Mouse (Mus musculus): ENCODE measurements around the gene Kat5.

The Kat5 gene

DNA sequence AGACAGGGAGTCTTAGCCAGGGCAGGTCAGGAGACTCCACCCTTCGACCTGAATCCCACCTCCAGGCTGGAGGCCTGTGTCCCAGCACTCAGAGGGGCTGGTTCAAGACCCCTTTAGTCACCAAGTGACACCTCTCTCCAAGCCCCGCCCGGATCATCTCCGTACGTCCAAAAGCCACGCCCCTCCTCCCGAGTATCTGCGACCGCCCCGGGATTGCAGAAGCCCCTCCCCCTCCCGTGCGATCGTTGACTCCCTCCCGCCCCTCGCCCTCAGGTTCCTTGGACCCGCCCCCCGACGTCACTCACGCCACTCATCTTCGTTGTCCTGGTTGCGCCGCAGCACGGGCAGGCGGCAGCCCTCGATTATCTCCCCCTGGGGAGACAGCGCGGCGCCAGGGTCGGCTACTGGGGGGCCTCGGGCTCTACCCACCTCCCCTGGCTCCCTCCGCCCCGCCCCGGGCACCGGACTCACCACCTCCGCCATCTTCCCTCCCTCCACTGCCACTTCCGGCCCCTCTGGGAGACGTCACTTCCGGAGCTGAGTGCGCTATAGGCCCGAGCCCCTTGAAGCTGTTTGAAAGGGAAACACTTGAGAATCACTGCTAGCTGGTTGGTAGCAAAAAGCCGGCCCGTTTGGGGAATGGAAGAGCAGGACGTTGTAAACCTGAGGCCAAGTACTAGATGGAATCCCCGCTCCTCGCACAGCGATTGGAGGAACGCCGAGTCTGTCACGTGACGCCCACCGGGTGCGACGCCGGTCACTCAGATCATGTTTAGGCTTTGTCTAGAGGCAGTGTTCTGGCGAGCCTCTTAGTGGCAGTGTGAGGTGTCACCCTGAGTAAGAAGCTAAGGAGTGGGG is at the start of gene Kat5:
Kat5 (minus strand) TSS at position 691 of the 858 bp plus-strand sequence.
- DNase-seq (ENCODE audit: extremely low read depth, insufficient read length, low spot score): peak; percentile 91

DNA sequence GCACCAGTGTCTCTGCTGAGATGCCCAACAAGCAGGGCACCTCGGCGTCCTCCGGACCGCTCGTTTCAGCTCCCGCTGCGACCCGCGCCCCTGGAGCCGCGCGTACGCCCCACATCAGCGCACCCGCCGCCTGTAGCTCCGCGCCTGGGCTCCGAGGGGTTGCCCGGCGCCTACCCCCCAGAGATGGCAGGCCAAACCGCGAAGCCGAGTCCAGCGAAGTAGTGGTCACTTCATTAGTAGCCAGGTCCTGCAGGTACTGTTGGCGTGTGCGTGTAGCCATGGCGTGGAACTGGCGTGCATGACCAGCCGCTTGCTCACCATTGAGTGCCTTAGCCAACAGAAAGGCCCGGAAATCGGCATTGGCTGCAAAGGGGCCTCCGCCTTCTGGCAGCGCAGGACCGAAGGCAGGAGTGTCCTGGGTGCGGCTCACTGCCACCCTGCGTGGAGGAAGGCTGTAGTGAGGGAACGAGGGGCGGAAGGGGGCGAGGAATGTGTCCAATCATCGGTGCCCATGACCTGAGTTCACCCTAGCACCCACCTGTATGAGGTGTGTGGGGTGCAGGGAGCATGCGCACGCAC is 44.8 kb upstream of the Kat5 start:
- no peak for DNase-seq (ENCODE audit: extremely low read depth, insufficient read length, low spot score)

DNA sequence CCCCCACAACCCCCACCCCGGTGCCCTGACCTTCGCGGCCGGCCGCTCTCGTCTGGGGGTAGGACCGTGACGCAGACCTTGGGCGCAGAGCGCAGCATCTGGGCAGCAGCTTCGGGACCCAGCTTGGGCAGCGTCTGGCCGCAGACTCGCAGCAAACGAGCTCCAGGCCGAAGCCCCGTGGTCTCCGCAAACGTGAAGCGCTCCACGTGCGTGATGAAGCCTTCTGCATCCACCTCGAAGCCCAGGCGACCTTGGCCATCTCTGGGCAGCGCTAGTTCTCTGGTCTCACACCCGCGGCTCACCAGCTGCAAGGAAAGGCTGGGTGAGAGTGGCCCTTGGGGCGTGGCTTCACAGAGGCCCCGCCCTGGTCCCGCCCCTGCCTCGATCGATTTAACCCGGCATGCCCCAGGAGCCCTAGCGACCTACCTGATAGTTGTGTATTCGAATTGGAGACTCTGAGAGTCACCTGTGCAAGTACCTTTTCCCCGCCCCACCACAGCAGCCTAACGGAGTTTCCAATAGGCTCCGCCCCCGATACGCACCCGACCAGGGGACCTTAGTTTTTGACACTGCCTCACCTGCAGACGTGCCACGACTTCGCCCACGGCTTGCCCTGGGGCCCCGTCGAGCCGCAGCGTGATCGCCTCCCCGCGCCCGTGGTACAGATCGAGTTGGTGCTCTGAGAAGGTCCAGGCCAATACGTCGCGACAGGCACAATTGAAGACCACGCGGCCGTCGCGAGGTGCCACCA is 44.1 kb upstream of the Kat5 start:
- DNase-seq (ENCODE audit: extremely low read depth, insufficient read length, low spot score): no peak

- DNase-seq (ENCODE audit: extremely low read depth, insufficient read length, low spot score): no peak
These were observed 42.5 kb upstream of the Kat5 start for GRCm38 (mm10) chr19:5652570-5652969.

- DNase-seq (ENCODE audit: extremely low read depth, insufficient read length, low spot score): no peak
These were observed 41.7 kb upstream of the Kat5 start for GRCm38 (mm10) chr19:5651502-5652274.

- no peak for DNase-seq (ENCODE audit: extremely low read depth, insufficient read length, low spot score)
These were observed 39.3 kb upstream of the Kat5 start for GRCm38 (mm10) chr19:5649298-5649741.

GRCm38 (mm10) chr19:5648401-5649297 is 38.6 kb upstream of the Kat5 start:
- no peak for DNase-seq (ENCODE audit: extremely low read depth, insufficient read length, low spot score)

DNA sequence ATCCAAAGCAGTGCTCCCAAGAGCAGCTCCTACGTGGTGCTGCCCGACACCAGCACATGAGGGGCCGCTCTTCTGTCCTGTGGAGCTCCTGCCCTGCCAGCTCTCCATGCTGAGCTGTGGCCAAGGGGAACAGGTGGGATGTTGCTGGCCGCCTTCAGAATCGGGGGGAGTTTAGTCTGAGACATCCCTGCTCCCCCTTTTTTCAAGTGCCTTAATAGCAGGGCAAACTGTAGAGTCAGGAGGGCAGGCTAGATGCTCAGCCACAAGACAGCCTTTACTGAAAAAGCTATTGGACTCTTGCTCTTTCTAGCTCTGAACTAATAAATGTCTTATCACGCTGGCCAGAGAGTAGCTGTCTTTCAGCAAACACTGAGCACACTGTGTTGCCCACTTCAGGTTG is 37.8 kb upstream of the Kat5 start:
- no peak for DNase-seq (ENCODE audit: extremely low read depth, insufficient read length, low spot score)

DNA sequence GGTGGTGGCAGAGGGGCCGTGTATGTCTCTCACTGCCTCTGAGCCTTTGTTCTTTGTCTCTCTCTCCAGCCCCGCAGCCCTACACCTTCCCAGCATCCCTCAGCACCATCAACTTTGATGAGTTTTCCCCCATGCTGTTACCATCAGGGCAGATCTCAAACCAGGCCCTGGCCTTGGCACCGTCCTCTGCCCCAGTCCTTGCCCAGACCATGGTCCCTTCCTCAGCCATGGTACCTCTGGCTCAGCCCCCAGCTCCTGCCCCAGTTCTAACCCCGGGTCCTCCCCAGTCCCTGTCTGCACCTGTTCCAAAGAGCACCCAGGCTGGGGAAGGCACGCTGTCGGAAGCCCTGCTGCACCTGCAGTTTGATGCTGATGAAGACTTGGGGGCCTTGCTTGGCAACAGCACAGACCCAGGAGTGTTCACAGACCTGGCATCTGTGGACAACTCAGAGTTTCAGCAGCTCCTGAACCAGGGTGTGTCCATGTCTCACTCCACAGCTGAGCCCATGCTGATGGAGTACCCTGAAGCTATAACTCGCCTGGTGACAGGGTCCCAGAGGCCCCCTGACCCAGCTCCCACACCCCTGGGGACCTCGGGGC is 36.8 kb upstream of the Kat5 start:
- DNase-seq (ENCODE audit: extremely low read depth, insufficient read length, low spot score): no peak

DNA sequence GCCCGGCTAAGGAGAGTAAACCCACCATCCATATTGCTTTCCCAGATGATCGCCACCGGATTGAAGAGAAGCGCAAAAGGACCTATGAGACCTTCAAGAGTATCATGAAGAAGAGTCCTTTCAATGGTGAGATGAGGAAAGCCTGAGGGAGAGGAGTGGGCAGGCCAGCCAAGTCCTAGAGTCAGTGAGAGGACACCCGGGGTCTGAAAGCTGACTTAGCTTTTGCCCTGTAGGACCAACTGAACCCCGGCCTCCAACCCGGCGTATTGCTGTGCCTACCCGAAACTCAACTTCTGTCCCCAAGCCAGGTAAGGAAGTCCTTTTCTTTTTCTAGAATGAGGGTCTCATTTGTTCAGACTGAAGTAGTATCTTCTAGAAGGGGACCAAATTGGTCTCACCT is 35.2 kb upstream of the Kat5 start:
- DNase-seq (ENCODE audit: extremely low read depth, insufficient read length, low spot score): no peak

DNA sequence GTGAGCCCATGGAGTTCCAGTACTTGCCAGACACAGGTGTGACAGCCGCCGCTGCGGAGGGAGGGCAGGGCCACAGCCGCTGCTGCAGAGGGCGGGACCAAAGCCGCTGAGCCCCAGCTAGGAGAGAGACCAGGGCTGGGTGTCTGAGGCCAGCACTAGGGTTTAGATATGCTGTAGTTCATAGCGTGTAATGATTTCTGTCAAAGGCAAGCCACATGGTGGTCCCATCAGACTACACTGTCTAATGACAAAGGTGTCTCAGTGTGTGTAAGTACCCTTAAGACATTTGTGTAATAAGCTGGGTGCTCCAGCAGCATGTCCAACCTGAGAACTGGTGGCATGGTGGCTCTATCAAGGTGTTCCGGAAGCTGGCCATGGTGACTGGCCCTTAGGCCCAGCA is 31.6 kb upstream of the Kat5 start:
- DNase-seq (ENCODE audit: extremely low read depth, insufficient read length, low spot score): no peak

GRCm38 (mm10) chr19:5641021-5641420 is 31.0 kb upstream of the Kat5 start:
- no peak for DNase-seq (ENCODE audit: extremely low read depth, insufficient read length, low spot score)

DNA sequence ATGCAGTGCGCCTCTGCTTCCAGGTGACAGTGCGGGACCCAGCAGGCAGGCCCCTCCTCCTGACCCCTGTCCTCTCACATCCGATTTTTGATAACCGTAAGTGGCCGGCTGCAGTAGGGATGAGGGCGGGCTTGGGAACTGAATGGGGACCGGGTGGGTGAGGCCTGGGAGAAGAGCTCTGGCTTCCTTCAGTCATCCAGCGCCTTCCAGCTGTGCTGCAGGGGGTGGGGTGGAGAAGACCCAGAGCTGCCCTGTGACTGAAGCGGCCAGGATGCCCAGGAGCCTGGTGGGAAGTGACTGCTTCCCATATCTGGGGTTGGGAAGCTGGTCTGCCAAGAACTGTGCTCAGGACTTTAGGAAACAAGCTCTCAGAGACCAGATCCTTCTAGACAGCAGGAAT is 30.3 kb upstream of the Kat5 start:
- no peak for DNase-seq (ENCODE audit: extremely low read depth, insufficient read length, low spot score)

DNA sequence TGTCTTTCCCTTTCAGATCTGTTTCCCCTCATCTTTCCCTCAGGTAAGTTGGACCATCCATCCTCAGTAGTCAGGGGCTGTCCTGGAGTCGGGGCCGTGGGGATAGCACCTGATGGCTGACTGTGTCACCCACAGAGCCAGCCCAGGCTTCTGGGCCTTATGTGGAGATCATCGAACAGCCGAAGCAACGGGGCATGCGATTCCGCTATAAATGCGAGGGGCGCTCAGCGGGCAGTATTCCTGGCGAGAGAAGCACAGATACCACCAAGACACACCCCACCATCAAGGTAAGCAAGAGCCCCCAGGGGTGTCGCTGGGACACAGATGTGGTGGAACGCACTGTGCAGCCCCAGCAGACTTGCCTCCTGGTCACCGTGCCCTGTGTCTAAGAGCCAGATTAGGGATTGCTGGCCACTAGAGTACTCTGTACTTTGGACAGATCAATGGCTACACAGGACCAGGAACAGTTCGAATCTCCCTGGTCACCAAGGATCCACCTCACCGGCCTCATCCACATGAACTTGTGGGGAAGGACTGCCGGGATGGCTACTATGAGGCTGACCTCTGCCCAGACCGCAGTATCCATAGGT is 28.5 kb upstream of the Kat5 start:
- no peak for DNase-seq (ENCODE audit: extremely low read depth, insufficient read length, low spot score)

DNA sequence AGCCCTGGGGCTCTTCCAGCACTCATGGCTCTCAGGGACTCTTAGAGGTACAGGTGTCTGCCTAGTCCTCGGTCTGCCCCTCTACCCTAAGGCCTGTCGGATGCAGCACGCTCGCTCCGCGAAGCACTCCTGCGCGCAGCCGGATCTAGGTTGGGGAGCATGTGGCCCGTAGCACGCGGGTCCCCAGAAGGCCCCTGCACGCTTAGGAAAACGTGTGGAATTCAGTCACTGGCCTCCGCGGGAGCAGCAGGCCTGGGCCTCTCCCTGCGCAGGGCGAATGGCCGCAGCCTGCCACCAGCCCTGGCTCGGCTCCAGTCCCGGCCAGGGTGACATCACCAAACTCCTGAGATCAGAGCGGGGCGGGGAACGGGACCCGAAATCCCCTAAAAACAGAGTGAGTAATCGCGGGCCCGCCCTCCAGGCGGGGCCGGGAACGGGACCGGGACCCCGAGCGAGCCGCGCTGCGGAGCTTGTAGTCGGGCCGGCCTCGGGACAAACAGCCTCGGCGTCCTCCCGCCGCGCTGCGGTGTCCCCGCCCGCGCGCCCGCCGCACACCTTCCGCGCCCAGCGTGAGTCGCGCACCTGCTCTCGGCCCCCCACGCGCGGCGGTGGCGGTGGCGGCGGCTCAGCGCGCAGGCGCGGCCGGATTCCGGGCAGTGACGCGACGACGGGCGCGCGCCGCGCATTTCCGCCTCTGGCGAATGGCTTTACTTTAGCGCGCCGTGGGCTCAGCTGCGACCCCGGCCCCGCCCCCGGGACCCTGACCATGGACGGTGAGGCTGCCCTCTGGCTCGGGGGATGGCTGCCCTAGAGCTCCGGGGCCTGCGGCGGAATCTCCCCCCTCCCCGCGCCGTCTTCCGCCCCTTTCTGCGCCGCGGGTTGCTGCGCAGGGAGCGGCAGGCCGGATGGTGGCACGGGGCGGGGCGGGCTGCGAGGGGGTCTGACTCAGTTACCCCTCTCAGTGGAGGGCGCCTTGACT is 27.3 kb upstream of the Kat5 start, which contains the start of gene Rela:
Rela (plus strand) TSS at position 415 of the 979 bp plus-strand sequence.
- peak; percentile 92 for DNase-seq (ENCODE audit: extremely low read depth, insufficient read length, low spot score)

- DNase-seq (ENCODE audit: extremely low read depth, insufficient read length, low spot score): no peak
These were observed 26.6 kb upstream of the Kat5 start for GRCm38 (mm10) chr19:5636571-5637041.

GRCm38 (mm10) chr19:5636036-5636570 is 26.1 kb upstream of the Kat5 start:
- DNase-seq (ENCODE audit: extremely low read depth, insufficient read length, low spot score): no peak
